Mouse (Mus musculus): ENCODE measurements around the gene Deup1. TPM values are rescaled to one million over a fixed set of nuclear protein-coding genes. Genes with fewer than 3 reads are reported as not detected.
"Not testable (repeated sequence)": the region's sequence is repeated elsewhere in the genome, so short reads cannot be mapped to it uniquely, and the experiment has no call there.

Deup1 gene
- polyA plus RNA-seq, 1 experiment from 2014 or later = 0.16 TPM

- Histone ChIP-seq H3K9ac (ENCODE audit: low read depth, low read length) (no peak overlapping the region), H3K4me3 (ENCODE audit: low read length) (no peak overlapping the region), H3K9me3 (ENCODE audit: control insufficient read depth, low read length) (no peaks in the 10 kb centered on the region), H3K27me3 (replicated peaks; ENCODE audit: control insufficient read depth, insufficient read depth, low read length) (no peaks in the 10 kb centered on the region), H3K4me2 (ENCODE audit: low read depth, low read length) (no peak overlapping the region), H3K27ac (ENCODE audit: low read length) (no peak overlapping the region), H3K36me3 (ENCODE audit: control insufficient read depth, insufficient read depth, low read length) (no peaks in the 10 kb centered on the region), H3K4me1 (ENCODE audit: control insufficient read depth, insufficient read depth, low read length) (no peaks in the 10 kb centered on the region)
- ATAC-seq = no peak
- 91% methylated on average over 9 of the region's 9 CpGs for WGBS
Measured at GRCm38 (mm10) chr9:15578946-15579345, 48.8 kb downstream of the Deup1 start.

GRCm38 (mm10) chr9:15578427-15578826, 49.3 kb downstream of the Deup1 start:
- Histone ChIP-seq H3K4me3 (ENCODE audit: low read length) (no peak overlapping the region), H3K4me1 (ENCODE audit: control insufficient read depth, insufficient read depth, low read length) (no peaks in the 10 kb centered on the region), H3K9ac (ENCODE audit: low read depth, low read length) (no peak overlapping the region), H3K36me3 (ENCODE audit: control insufficient read depth, insufficient read depth, low read length) (no peaks in the 10 kb centered on the region), H3K9me3 (ENCODE audit: control insufficient read depth, low read length) (no peaks in the 10 kb centered on the region), H3K27ac (ENCODE audit: low read length) (no peak overlapping the region), H3K4me2 (ENCODE audit: low read depth, low read length) (no peak overlapping the region), H3K27me3 (replicated peaks; ENCODE audit: control insufficient read depth, insufficient read depth, low read length) (no peaks in the 10 kb centered on the region)
- WGBS = 62% methylated on average over 1 of the region's 1 CpGs
- ATAC-seq = no peak

DNA sequence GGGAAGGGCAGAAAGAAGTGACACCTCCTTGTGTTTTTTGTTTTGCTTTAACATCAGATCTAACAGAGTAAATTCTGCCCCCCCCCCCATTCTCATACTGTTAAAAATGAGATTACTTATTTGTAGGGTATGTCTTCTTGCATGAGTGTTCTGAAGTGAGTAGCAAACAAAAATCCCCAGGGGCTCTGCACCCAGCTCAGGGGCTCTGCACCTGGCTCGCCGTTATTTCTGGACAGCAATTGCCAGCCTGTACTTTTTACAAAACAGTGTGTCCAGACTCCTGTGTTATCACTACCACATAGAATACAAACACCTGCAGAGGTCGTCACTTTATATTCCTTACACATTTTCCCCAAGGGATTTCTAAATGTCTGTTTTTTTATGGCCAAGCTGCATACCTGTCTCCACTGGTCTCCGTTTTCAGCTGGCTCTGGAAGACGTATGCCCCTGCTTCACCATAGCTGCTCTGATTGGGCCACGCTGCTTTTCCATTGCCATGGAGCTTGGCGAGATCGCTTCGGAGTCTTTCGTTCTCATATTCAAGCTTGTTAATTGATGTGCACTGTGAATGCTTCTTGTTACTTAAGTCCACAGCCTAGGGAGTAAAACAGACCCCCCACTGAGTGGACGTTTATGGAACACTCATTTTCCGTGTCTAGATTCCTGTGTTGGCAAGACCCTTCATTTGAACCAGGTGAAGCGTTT, 52.8 kb downstream of the Deup1 start:
- Histone ChIP-seq H3K9me3 (ENCODE audit: control insufficient read depth, low read length) (no peaks in the 10 kb centered on the region), H3K4me1 (ENCODE audit: control insufficient read depth, insufficient read depth, low read length) (no peaks in the 10 kb centered on the region), H3K4me3 (ENCODE audit: low read length) (no peak overlapping the region), H3K27ac (ENCODE audit: low read length) (no peak overlapping the region), H3K4me2 (ENCODE audit: low read depth, low read length) (no peak overlapping the region), H3K9ac (ENCODE audit: low read depth, low read length) (no peak overlapping the region), H3K27me3 (replicated peaks; ENCODE audit: control insufficient read depth, insufficient read depth, low read length) (no peaks in the 10 kb centered on the region), H3K36me3 (ENCODE audit: control insufficient read depth, insufficient read depth, low read length) (no peaks in the 10 kb centered on the region)
- 75% methylated on average over 13 of the region's 13 CpGs for WGBS
- ATAC-seq = no peak

GRCm38 (mm10) chr9:15562353-15562752, 65.4 kb downstream of the Deup1 start:
- Histone ChIP-seq H3K27ac (ENCODE audit: low read length) (no peak overlapping the region), H3K9ac (ENCODE audit: low read depth, low read length) (no peak overlapping the region), H3K4me2 (ENCODE audit: low read depth, low read length) (no peak overlapping the region), H3K9me3 (ENCODE audit: control insufficient read depth, low read length) (no peaks in the 10 kb centered on the region), H3K4me1 (ENCODE audit: control insufficient read depth, insufficient read depth, low read length) (no peaks in the 10 kb centered on the region), H3K27me3 (replicated peaks; ENCODE audit: control insufficient read depth, insufficient read depth, low read length) (no peaks in the 10 kb centered on the region), H3K36me3 (ENCODE audit: control insufficient read depth, insufficient read depth, low read length) (no peaks in the 10 kb centered on the region), H3K4me3 (ENCODE audit: low read length) (no peak overlapping the region)
- 65% methylated on average over 7 of the region's 7 CpGs for WGBS
- 0 out of 2 replicates have a peak, but pooled peaks have one; percentile 26 for ATAC-seq

DNA sequence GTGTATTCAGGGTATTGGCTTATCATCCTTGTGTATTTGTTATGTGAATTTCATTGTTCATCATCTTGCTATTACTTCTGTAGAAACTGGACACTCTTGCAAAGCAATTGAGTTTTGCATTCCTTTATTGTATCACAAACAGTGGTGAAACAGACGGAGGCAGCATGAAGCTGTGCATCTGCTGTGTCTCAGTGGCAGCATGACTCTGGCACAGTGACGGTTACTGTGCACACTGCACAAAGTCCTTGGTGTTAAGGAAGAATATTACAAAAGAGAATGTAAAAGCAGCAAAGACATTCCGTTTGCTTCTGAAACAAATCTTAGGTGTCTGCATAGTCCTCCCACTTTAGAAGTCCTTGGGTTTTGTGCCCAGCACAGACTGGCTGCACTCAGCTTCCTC, 67.3 kb downstream of the Deup1 start:
- no peak for ATAC-seq

DNA sequence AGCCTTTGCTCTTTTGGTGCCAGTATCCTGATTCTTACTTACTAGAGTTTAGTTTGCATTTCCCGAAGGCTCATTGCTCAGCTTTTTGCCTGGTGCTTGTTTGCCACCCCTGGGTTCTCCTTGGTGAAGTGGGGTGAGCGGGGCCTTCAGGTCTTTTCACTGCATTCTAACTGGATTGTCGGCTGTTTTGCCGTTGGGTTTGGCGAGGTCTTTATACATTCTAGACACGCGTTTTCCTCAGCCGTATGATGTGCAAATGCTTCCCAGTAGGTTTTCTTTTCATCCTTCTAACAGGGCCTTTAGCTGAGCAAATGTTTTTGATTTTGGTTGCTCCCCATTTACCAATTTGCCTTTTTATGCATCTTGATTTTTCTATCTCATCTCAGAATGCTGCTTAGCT, 74.4 kb downstream of the Deup1 start:
- no peak overlapping the region for H3K4me2 ChIP-seq (ENCODE audit: low read depth, low read length)
- H3K9ac ChIP-seq (ENCODE audit: low read depth, low read length) = no peak overlapping the region
- no peaks in the 10 kb centered on the region for H3K27me3 ChIP-seq (replicated peaks; ENCODE audit: control insufficient read depth, insufficient read depth, low read length)
- no peak overlapping the region for H3K4me3 ChIP-seq (ENCODE audit: low read length)
- no peaks in the 10 kb centered on the region for H3K4me1 ChIP-seq (ENCODE audit: control insufficient read depth, insufficient read depth, low read length)
- no peak overlapping the region for H3K27ac ChIP-seq (ENCODE audit: low read length)
- H3K36me3 ChIP-seq (ENCODE audit: control insufficient read depth, insufficient read depth, low read length) = no peaks in the 10 kb centered on the region
- no peaks in the 10 kb centered on the region for H3K9me3 ChIP-seq (ENCODE audit: control insufficient read depth, low read length)
- ATAC-seq = no peak
- 89% methylated on average over 8 of the region's 8 CpGs for WGBS

More for the DNA sequence above, 67.3 kb downstream of the Deup1 start:
- Histone ChIP-seq H3K36me3 (ENCODE audit: control insufficient read depth, insufficient read depth, low read length) (no peaks in the 10 kb centered on the region), H3K27me3 (replicated peaks; ENCODE audit: control insufficient read depth, insufficient read depth, low read length) (no peaks in the 10 kb centered on the region), H3K27ac (ENCODE audit: low read length) (no peak overlapping the region), H3K9me3 (ENCODE audit: control insufficient read depth, low read length) (no peaks in the 10 kb centered on the region), H3K4me1 (ENCODE audit: control insufficient read depth, insufficient read depth, low read length) (no peaks in the 10 kb centered on the region), H3K9ac (ENCODE audit: low read depth, low read length) (no peak overlapping the region), H3K4me3 (ENCODE audit: low read length) (no peak overlapping the region), H3K4me2 (ENCODE audit: low read depth, low read length) (no peak overlapping the region)
- 67% methylated on average over 3 of the region's 3 CpGs for WGBS

DNA sequence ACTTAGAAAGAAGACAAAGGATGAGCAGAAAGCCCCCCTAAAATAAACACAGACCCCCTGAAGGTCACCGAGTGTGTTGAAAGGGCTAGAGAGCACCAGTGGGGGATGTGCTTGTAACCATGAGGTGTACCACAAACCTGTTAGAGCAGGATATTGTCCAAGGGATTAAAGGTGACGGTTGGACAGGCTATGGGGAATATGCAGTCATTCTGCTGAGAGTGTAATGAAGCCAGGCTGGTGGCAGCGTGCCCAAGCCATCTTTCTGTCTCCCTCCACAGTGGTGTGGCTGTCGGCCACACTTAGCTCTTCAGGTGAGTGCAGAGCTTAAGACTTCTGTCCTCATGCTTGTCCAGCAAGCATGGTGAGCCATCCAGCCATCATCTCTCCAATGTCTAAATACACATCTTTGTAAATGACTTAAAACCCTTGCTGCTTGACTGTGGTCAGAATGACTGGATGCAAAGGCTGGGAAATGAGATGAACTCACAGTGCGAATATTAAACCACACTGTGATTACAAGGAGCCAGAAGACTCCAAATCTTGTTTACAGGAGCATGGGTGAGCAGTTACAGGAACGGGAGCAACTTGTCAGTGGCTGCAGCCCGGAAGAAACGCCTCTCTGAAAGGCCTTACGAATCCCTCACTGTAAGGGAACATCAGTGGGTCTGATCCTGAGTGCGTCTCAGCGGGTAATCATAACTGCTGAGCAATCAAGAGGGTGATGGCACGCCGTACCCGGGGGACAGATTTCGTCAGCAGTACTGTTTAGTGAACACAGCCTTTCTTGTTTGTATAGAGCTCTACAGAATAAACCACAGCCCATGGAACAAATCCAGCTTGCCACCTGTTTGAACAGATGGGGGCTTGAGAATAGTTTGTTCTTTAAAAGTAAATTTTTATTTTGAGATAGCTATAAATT, 75.5 kb downstream of the Deup1 start:
- H3K36me3 ChIP-seq (ENCODE audit: control insufficient read depth, insufficient read depth, low read length) = no peaks in the 10 kb centered on the region
- no peak overlapping the region for H3K4me2 ChIP-seq (ENCODE audit: low read depth, low read length)
- no peaks in the 10 kb centered on the region for H3K9me3 ChIP-seq (ENCODE audit: control insufficient read depth, low read length)
- H3K4me1 ChIP-seq (ENCODE audit: control insufficient read depth, insufficient read depth, low read length) = no peaks in the 10 kb centered on the region
- H3K27ac ChIP-seq (ENCODE audit: low read length) = no peak overlapping the region
- no peak overlapping the region for H3K4me3 ChIP-seq (ENCODE audit: low read length)
- ATAC-seq = no peak
- WGBS = 52% methylated on average over 15 of the region's 15 CpGs
- no peak overlapping the region for H3K9ac ChIP-seq (ENCODE audit: low read depth, low read length)
- H3K27me3 ChIP-seq (replicated peaks; ENCODE audit: control insufficient read depth, insufficient read depth, low read length) = no peaks in the 10 kb centered on the region

DNA sequence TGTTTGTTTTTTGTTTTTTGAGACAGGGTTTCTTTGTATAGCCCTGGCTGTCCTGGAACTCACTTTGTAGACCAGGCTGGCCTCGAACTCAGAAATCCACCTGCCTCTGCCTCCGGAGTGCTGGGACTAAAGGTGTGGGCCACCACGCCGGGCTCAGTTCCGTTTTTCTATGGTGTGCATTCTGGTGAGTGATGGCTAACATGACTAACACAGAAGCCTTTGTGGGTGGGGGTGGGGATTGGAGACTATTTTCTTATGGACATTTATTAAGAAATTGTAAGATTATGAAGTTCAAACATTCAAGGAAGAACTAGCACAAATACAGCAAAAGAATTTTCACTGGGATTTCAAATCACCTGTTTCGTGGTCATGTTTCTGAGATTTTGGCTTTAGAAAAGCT, 76.7 kb downstream of the Deup1 start:
- not testable (repeated sequence) for H3K27me3 ChIP-seq (replicated peaks; ENCODE audit: control insufficient read depth, insufficient read depth, low read length); H3K9me3 ChIP-seq (ENCODE audit: control insufficient read depth, low read length); H3K9ac ChIP-seq (ENCODE audit: low read depth, low read length); ATAC-seq; H3K27ac ChIP-seq (ENCODE audit: low read length); H3K4me1 ChIP-seq (ENCODE audit: control insufficient read depth, insufficient read depth, low read length); H3K36me3 ChIP-seq (ENCODE audit: control insufficient read depth, insufficient read depth, low read length); H3K4me3 ChIP-seq (ENCODE audit: low read length); H3K4me2 ChIP-seq (ENCODE audit: low read depth, low read length)
- 89% methylated on average over 6 of the region's 6 CpGs for WGBS

DNA sequence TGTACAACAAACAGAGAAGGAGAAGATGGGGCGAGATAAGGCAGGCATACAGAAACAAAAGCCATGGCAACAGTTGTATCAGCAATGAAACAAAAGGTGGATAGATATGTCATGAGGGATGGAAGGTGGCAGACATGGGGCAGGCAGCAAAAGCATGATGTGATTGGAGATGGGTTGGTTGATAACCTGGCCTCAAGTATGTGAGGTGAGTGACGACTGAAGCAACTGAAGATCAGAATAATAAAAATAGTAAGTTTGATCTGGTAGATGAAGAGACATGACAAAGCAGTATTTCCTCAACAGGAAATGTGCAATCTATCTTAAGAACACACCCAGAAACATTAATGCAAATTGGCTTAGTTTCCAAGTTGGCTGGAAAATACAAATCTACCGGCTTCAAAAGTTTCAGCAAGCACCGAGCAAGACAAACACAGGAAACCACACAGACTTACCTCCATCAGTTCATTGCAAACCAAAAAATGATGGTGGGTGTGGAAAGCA, 77.2 kb downstream of the Deup1 start:
- H3K36me3 ChIP-seq (ENCODE audit: control insufficient read depth, insufficient read depth, low read length) = no peaks in the 10 kb centered on the region
- H3K27me3 ChIP-seq (replicated peaks; ENCODE audit: control insufficient read depth, insufficient read depth, low read length) = no peaks in the 10 kb centered on the region
- no peak overlapping the region for H3K27ac ChIP-seq (ENCODE audit: low read length)
- H3K9me3 ChIP-seq (ENCODE audit: control insufficient read depth, low read length) = no peaks in the 10 kb centered on the region
- no peak overlapping the region for H3K9ac ChIP-seq (ENCODE audit: low read depth, low read length)
- H3K4me2 ChIP-seq (ENCODE audit: low read depth, low read length) = no peak overlapping the region
- no peak for ATAC-seq
- no peaks in the 10 kb centered on the region for H3K4me1 ChIP-seq (ENCODE audit: control insufficient read depth, insufficient read depth, low read length)
- no peak overlapping the region for H3K4me3 ChIP-seq (ENCODE audit: low read length)
- WGBS = 78% methylated on average over 4 of the region's 4 CpGs
